42 mouse cellular contexts compared by ENCODE assay signal in genomic region chr11:7169645-7170044, GRCm38 (mm10). TPM values are rescaled to one million over a fixed set of nuclear protein-coding genes. Genes with fewer than 3 reads are reported as not detected.
DNase-seq lines count a peak whose midpoint lies in the region; ATAC-seq and TF ChIP-seq lines count a peak whose summit lies in the region.
"Had no signal": no experiment of that assay in that cellular context is flagged by ENCODE, and none has a peak within 500 bp of the region (broad histone marks: within the 10 kb centered on the region; RNA-seq: fewer than 3 reads in every experiment).

No protein-coding gene starts in this region.

- H3K36me3 ChIP-seq in liver, embryonic 12.5 days, result no peaks in the 10 kb centered on the region
- H3K36me3 ChIP-seq in liver, postnatal 0 days (replicated peaks; ENCODE audit: insufficient read depth, low read length), result no peaks in the 10 kb centered on the region
- H3K36me3 ChIP-seq: embryonic facial prominence, embryonic 13.5 days; intestine, embryonic 15.5 days; limb, embryonic 13.5 days had no signal

- peak; percentile 43 for DNase-seq in adrenal gland, postnatal 10 days
- DNase-seq in adrenal gland, adult 2 months, result no peak
- DNase-seq in cerebellum, adult 2 months, result peak; percentile 54 to 69
- no peak for DNase-seq in cerebellum, postnatal 4 days (ENCODE audit: low spot score in 2 of 2)
- no peak for DNase-seq in liver, postnatal 0 days
- no peak for DNase-seq in heart, postnatal 10 days
- DNase-seq in heart, adult 9 months (ENCODE audit: low spot score in 2 of 2), result no peak
- DNase-seq: gastrocnemius, postnatal 25 days; heart, adult 11 months; kidney, adult 9 months; kidney, postnatal 36 days; lung, adult 18-20 months; lung, postnatal 4 days; thymus, adult 2 months; thymus, postnatal 36 days had no signal

- no peaks in the 10 kb centered on the region for H3K9me3 ChIP-seq in liver, embryonic 12.5 days (replicated peaks)
- no peaks in the 10 kb centered on the region for H3K9me3 ChIP-seq in liver, postnatal 0 days (ENCODE audit: low read length)
- H3K9me3 ChIP-seq: embryonic facial prominence, embryonic 13.5 days; forebrain, embryonic 10.5 days; forebrain, embryonic 15.5 days; intestine, embryonic 15.5 days; limb, embryonic 13.5 days; midbrain, embryonic 12.5 days had no signal

- no peak overlapping the region for H3K9ac ChIP-seq in liver, embryonic 12.5 days
- H3K9ac ChIP-seq in liver, postnatal 0 days (replicated peaks), result no peak overlapping the region
- H3K9ac ChIP-seq: embryonic facial prominence, embryonic 13.5 days; forebrain, embryonic 15.5 days; hindbrain, embryonic 14.5 days; intestine, embryonic 15.5 days; limb, embryonic 13.5 days; midbrain, embryonic 12.5 days had no signal

- no peak for TF ChIP-seq CTCF in cerebellum, adult 2 months (IDR thresholded peaks at IDR 0.05; ENCODE audit: borderline replicate concordance, insufficient read depth, low read depth, low read length)
- TF ChIP-seq CTCF in liver, postnatal 0 days (IDR thresholded peaks at IDR 0.05; ENCODE audit: low read depth), result no peak

- H3K4me1 ChIP-seq in cerebellum, adult 2 months (ENCODE audit: control insufficient read depth, insufficient read depth, low read length), result peaks cover 14% of the 10 kb centered on the region
- no peaks in the 10 kb centered on the region for H3K4me1 ChIP-seq in liver, embryonic 12.5 days
- no peaks in the 10 kb centered on the region for H3K4me1 ChIP-seq in liver, postnatal 0 days (ENCODE audit: insufficient read depth)
- H3K4me1 ChIP-seq: embryonic facial prominence, embryonic 13.5 days; forebrain, embryonic 10.5 days; forebrain, embryonic 15.5 days; intestine, embryonic 15.5 days; limb, embryonic 13.5 days; megakaryocyte, embryonic 14.5 days; midbrain, embryonic 12.5 days had no signal

- no peaks in the 10 kb centered on the region for H3K27me3 ChIP-seq in cerebellum, adult 2 months (ENCODE audit: control insufficient read depth, insufficient read depth, low read length)
- H3K27me3 ChIP-seq in liver, embryonic 12.5 days (replicated peaks), result no peaks in the 10 kb centered on the region
- H3K27me3 ChIP-seq in liver, postnatal 0 days (ENCODE audit: insufficient read depth, low read length), result no peaks in the 10 kb centered on the region
- H3K27me3 ChIP-seq: embryonic facial prominence, embryonic 13.5 days; forebrain, embryonic 15.5 days; intestine, embryonic 15.5 days; limb, embryonic 13.5 days; megakaryocyte, embryonic 14.5 days; midbrain, embryonic 12.5 days; Patski had no signal

- no peak overlapping the region for H3K4me2 ChIP-seq in liver, embryonic 12.5 days
- no peak overlapping the region for H3K4me2 ChIP-seq in liver, postnatal 0 days (ENCODE audit: low read depth, low read length)
- H3K4me2 ChIP-seq: embryonic facial prominence, embryonic 13.5 days; forebrain, embryonic 15.5 days; heart, embryonic 11.5 days; hindbrain, embryonic 14.5 days; intestine, embryonic 15.5 days; limb, embryonic 13.5 days; liver, embryonic 11.5 days; midbrain, embryonic 12.5 days had no signal

- no peak for TF ChIP-seq POLR2A in cerebellum, adult 2 months (IDR thresholded peaks at IDR 0.05; ENCODE audit: borderline replicate concordance, insufficient read depth, low read length)

- intact Hi-C loops in heart, postnatal 10 days (cut with DNase I), result no loop called here

- no peak overlapping the region for H3K27ac ChIP-seq in cerebellum, adult 2 months (ENCODE audit: insufficient read depth, low read length)
- no peak overlapping the region for H3K27ac ChIP-seq in liver, embryonic 12.5 days
- no peak overlapping the region for H3K27ac ChIP-seq in liver, postnatal 0 days (ENCODE audit: low read depth)
- H3K27ac ChIP-seq: embryonic facial prominence, embryonic 13.5 days; forebrain, embryonic 10.5 days; forebrain, embryonic 15.5 days; hindbrain, embryonic 14.5 days; intestine, embryonic 15.5 days; layer of hippocampus, adult 2 months; limb, embryonic 13.5 days; midbrain, embryonic 12.5 days had no signal

- 5% methylated on average over 1 of the region's 1 CpGs for WGBS in cerebellum, adult 2 months
- 64% methylated on average over 1 of the region's 1 CpGs for WGBS in liver, embryonic 12.5 days (ENCODE audit: insufficient replicate concordance)
- 85% methylated on average over 1 of the region's 1 CpGs for WGBS in liver, postnatal 0 days (ENCODE audit: insufficient replicate concordance)

- TF ChIP-seq EP300 in liver, postnatal 0 days (IDR thresholded peaks at IDR 0.05; ENCODE audit: low read depth), result no peak

- ATAC-seq in liver, embryonic 12.5 days, result peak; percentile 37; the same call in 1 of the 2 replicates
- no peak for ATAC-seq in liver, postnatal 0 days
- ATAC-seq: forebrain, embryonic 15.5 days; intestine, embryonic 15.5 days; lung, postnatal 0 days; Patski had no signal

- H3K4me3 ChIP-seq in cerebellum, adult 2 months (replicated peaks; ENCODE audit: insufficient read depth, low read depth, low read length), result no peak overlapping the region
- H3K4me3 ChIP-seq in liver, embryonic 12.5 days, result no peak overlapping the region
- H3K4me3 ChIP-seq in liver, postnatal 0 days (ENCODE audit: low read depth, low read length), result no peak overlapping the region
- H3K4me3 ChIP-seq: embryonic facial prominence, embryonic 13.5 days; forebrain, embryonic 10.5 days; forebrain, embryonic 15.5 days; intestine, embryonic 15.5 days; layer of hippocampus, adult 2 months; limb, embryonic 13.5 days; megakaryocyte, embryonic 14.5 days; midbrain, embryonic 12.5 days had no signal

RNA-seq across cellular contexts. Expression of gene Gm11985, which starts 18.7 kb away (rescaled TPM):
- total RNA-seq in adrenal gland, postnatal 10 days (2021), result not detected
- not detected for total RNA-seq in adrenal gland, adult 2 months (2021)
- polyA plus RNA-seq in adrenal gland, adult 2 months (2012; rRNA removed), result not detected in 2 replicates
- polyA plus RNA-seq in cerebellum, adult 2 months (2012; rRNA removed), result not detected in 2 replicates
- not detected in 2 replicates for polyA plus RNA-seq in liver, embryonic 12.5 days (2016; fragmentation: Nextera tagmentation; extraction: Ambion mirVana)
- 0.11 TPM in 2 replicates for polyA plus RNA-seq in liver, postnatal 0 days (2015; fragmentation: Nextera tagmentation; extraction: Ambion mirVana)
- not detected for total RNA-seq in heart, postnatal 10 days (2021)
- total RNA-seq: CH12.LX; common myeloid progenitor, adult 5-6 weeks; ES-E14; gastrocnemius, adult 18-20 months; gastrocnemius, postnatal 25 days; hematopoietic stem cell, adult 5-6 weeks; layer of hippocampus, adult 2 months; layer of hippocampus, postnatal 25 days; left cerebral cortex, adult 8-10 months; left cerebral cortex, postnatal 36 days; monocyte, adult 5-6 weeks had no signal
- polyA plus RNA-seq: C2C12; embryonic facial prominence, embryonic 13.5 days; forebrain, embryonic 10.5 days; forebrain, embryonic 15.5 days; frontal cortex, adult 2 months; heart, embryonic 11.5 days; heart, embryonic 16.5 days; hindbrain, embryonic 14.5 days; intestine, embryonic 15.5 days; liver, embryonic 11.5 days; lung, postnatal 0 days; midbrain, embryonic 12.5 days; Patski; thymus, adult 2 months had no signal

RNA-seq across cellular contexts. Expression of gene Igfbp1, which starts 27.9 kb away (rescaled TPM):
- total RNA-seq in adrenal gland, postnatal 10 days (2021), result 100 to 1,000 TPM; 133 to 360 TPM
- total RNA-seq in adrenal gland, adult 2 months (2021), result under 1 TPM in 1 of 2 experiments, not detected in 1; 0.43 TPM
- 0.15 TPM in 1 of 2 replicates, not detected in the other for polyA plus RNA-seq in adrenal gland, adult 2 months (2012; rRNA removed)
- 1.1 and 1.3 TPM in 2 replicates for polyA plus RNA-seq in cerebellum, adult 2 months (2012; rRNA removed)
- polyA plus RNA-seq in liver, embryonic 12.5 days (2016; fragmentation: Nextera tagmentation; extraction: Ambion mirVana), result 39.5 and 41.4 TPM in 2 replicates
- 1,301 and 1,767 TPM in 2 replicates for polyA plus RNA-seq in liver, postnatal 0 days (2015; fragmentation: Nextera tagmentation; extraction: Ambion mirVana)
- total RNA-seq in heart, postnatal 10 days (2021), result not detected
- total RNA-seq: CH12.LX; common myeloid progenitor, adult 5-6 weeks; ES-E14; gastrocnemius, adult 18-20 months; gastrocnemius, postnatal 25 days; hematopoietic stem cell, adult 5-6 weeks; layer of hippocampus, postnatal 25 days; left cerebral cortex, adult 8-10 months; left cerebral cortex, postnatal 36 days; monocyte, adult 5-6 weeks had no signal
- polyA plus RNA-seq: C2C12; hindbrain, embryonic 14.5 days; neural tube, embryonic 14.5 days had no signal

RNA-seq across cellular contexts. Expression of gene Igfbp3, which starts 44.1 kb away (rescaled TPM):
- 10 to 100 TPM; 51.9 to 77.2 TPM for total RNA-seq in adrenal gland, postnatal 10 days (2021)
- 10 to 100 TPM; 55.1 to 85.9 TPM for total RNA-seq in adrenal gland, adult 2 months (2021)
- polyA plus RNA-seq in adrenal gland, adult 2 months (2012; rRNA removed), result 197 and 237 TPM in 2 replicates
- 11.0 and 15.1 TPM in 2 replicates for polyA plus RNA-seq in cerebellum, adult 2 months (2012; rRNA removed)
- 42.6 and 43.2 TPM in 2 replicates for polyA plus RNA-seq in liver, embryonic 12.5 days (2016; fragmentation: Nextera tagmentation; extraction: Ambion mirVana)
- polyA plus RNA-seq in liver, postnatal 0 days (2015; fragmentation: Nextera tagmentation; extraction: Ambion mirVana), result 27.4 and 31.3 TPM in 2 replicates
- 10 to 100 TPM; 23.2 to 24.7 TPM for total RNA-seq in heart, postnatal 10 days (2021)
- total RNA-seq: CH12.LX; hematopoietic stem cell, adult 5-6 weeks; monocyte, adult 5-6 weeks had no signal

Comparison
In these comparisons a context has a peak if more than half of its experiments do, and no peak if none do; other contexts are left out.
1. DNase-seq: peak in adrenal gland, postnatal 10 days (single experiment) and cerebellum, adult 2 months (2 of 2); none in adrenal gland, adult 2 months (single experiment), cerebellum, postnatal 4 days (0 of 2), liver, postnatal 0 days (single experiment), heart, postnatal 10 days (0 of 2) and heart, adult 9 months (0 of 2).
2. RNA of gene Igfbp1, which starts 27.9 kb away (polyA plus RNA-seq): 1,301 to 1,767 TPM in liver, postnatal 0 days; 39.5 to 41.4 TPM in liver, embryonic 12.5 days, 1.1 to 1.3 TPM in cerebellum, adult 2 months and 0.15 TPM in adrenal gland, adult 2 months; every median in the first group is over 10 times any median in the second.